Mouse (Mus musculus) cerebellum, adult 2 months (tissue): ENCODE measurements around the gene Tex264. TPM values are rescaled to one million over a fixed set of nuclear protein-coding genes. Genes with fewer than 3 reads are reported as not detected.

Source experiments
- DNase-seq, 2 experiments: peaks; one replicate each; pipeline ENCODE4 v3.0.0; 2021
- H3K27ac ChIP-seq: fragments of 200-500 bp; 2 replicates; pipeline ENCODE4 v1.5.1; 2012; ENCODE audit warnings: low read length, control low read depth, inconsistent platforms; ENCODE audit not compliant: insufficient read depth
- H3K27me3 ChIP-seq: fragments of 200-500 bp; 2 replicates; pipeline ENCODE4 v1.6.1; 2012; ENCODE audit warnings: inconsistent platforms, mild to moderate bottlenecking, low read length, moderate library complexity; ENCODE audit not compliant: control insufficient read depth, insufficient read depth
- H3K4me1 ChIP-seq: fragments of 200-500 bp; 2 replicates; pipeline ENCODE4 v1.6.1; 2011; ENCODE audit warnings: low read length; ENCODE audit not compliant: control insufficient read depth, insufficient read depth
- H3K4me3 ChIP-seq: fragments of 200-500 bp; replicated peaks from 2 replicates; pipeline ENCODE3; 2011; ENCODE audit warnings: mild to moderate bottlenecking, low read depth, low read length, control low read depth; ENCODE audit not compliant: insufficient read depth
- CTCF ChIP-seq: fragments of 200-500 bp; IDR thresholded peaks from 2 replicates; pipeline ENCODE4 v1.5.1; 2011; ENCODE audit warnings: low read depth, mild to moderate bottlenecking, control low read depth, low read length, moderate library complexity, borderline replicate concordance; ENCODE audit not compliant: insufficient read depth
- POLR2A ChIP-seq: fragments of 200-500 bp; IDR thresholded peaks from 2 replicates; pipeline ENCODE4 v1.6.1; 2011; ENCODE audit warnings: low read length, control low read depth, borderline replicate concordance; ENCODE audit not compliant: insufficient read depth
- WGBS: fragments of 180-500 bp; shearing (Covaris S2); methylation state at CpG from one replicate; pipeline ENCODE4 v1.1.7; 2018; 5-methylcytosine and 5-hydroxymethylcytosine counted together
- polyA plus RNA-seq: library from polyadenylated mRNA; depleted of rRNA; stranded (reverse); fragments of >200 nt; gene quantifications from 2 replicates; pipeline ENCODE4 v1.2.3, GENCODE M21; 2012; rRNA removed

Gene Tex264
- polyA plus RNA-seq = 96.5 and 102 TPM in 2 replicates

DNA sequence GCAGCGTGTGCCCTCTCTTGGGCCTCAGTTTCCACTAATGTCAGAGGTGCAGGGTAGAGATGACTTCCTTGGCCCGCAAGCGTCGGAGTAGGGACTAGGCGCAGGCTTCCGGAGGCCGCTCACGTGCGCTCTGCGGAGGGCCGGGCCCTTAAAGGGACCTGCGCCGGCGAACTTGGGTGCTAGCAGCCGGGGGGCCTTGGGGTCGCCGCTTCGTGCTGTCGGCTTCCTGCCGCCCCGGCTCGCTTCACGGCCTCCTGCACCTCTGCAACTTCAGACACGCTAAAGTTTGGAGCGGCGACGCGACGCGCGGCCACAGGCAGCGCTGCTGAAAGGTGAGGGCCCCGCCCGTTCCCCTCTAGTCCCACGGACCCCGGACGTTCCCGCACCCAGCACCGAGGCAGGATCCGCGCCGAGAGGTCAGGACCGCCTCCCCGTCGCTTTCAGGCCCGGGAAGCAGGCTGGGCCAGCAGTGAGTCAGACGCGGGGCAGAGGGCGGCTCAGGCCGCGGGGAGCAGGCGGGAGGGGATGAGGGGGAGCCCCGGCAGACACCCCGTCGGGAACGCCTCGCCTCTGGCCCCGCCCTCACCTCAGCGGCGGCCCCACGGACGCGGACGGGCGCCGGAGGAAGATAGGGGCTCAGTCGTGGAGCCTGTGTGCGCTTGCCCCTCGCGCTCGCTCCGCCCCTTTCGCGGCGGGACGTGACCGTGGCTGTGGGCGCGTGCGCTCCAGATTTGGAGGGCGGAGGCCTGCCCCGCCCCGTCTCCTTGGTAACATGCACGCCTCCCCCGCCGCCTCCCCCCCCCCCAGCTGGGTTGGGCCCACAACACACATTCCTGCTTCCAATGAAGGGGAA is at the start of gene Tex264:
Gene Tex264 (minus strand): TSS at position 679 of the 853 bp plus-strand sequence.
- peak; percentile 56 for TF ChIP-seq POLR2A
- no peak for TF ChIP-seq CTCF
- Histone ChIP-seq H3K27me3 (no peaks in the 10 kb centered on the region), H3K4me3 (peak within 1 kb of the TSS; percentile 99), H3K27ac (peak within 1 kb of the TSS; percentile 33; the same call in 1 of the 2 replicates), H3K4me1 (peaks cover 5% of the 10 kb centered on the region; the same call in 1 of the 2 replicates)
- DNase-seq = peak; percentile 87 to 90
- WGBS = under 1% methylated on average over 86 of the region's 86 CpGs

DNA sequence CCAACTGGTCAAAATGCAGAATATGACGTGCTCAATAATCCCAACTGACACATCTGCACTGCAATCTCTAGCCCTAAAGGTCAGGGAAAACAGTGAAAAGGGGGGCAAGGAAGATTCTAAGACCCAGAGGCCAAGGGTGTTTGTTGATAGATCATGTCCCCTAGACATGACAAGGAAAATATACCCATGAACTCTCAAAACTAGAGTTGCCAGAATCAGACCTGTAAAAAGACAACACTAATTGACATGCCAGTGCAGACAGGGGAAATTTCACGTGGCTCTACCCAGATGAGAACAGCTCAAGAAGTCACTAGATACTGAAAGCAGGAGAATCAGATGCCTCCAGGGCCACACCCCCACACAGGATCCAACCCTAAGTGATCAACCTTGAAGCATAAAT is 48.0 kb upstream of the Tex264 start:
- Histone ChIP-seq H3K4me1 (peaks cover 3% of the 10 kb centered on the region), H3K4me3 (no peak overlapping the region), H3K27ac (no peak overlapping the region), H3K27me3 (no peaks in the 10 kb centered on the region)
- DNase-seq = no peak
- TF ChIP-seq POLR2A (no peak), CTCF (no peak)
- 71% methylated on average over 2 of the region's 2 CpGs for WGBS

DNA sequence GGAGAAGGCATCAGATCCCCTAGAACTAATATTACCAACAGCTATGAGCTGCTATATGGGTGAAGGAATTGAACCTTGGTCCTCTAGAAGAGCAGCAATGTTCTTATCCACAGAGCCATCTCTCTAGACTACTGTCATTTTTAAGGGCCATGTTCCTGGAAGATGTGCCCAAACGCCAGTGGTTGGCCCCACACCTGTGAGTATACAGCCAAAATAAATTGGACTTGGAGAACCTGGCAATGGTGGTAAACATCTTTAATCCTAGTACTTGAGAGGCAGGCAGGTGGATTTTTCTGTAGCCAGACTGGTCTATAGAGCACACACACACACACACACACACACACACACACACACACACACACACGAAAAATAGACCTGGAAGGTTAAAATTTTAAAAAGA is 43.7 kb upstream of the Tex264 start:
- 89% methylated on average over 2 of the region's 2 CpGs for WGBS
- DNase-seq = no peak
- Histone ChIP-seq H3K4me1 (peaks cover 3% of the 10 kb centered on the region; the same call in 1 of the 2 replicates), H3K27me3 (no peaks in the 10 kb centered on the region), H3K27ac (no peak overlapping the region), H3K4me3 (no peak overlapping the region)
- TF ChIP-seq POLR2A (no peak), CTCF (no peak)

DNA sequence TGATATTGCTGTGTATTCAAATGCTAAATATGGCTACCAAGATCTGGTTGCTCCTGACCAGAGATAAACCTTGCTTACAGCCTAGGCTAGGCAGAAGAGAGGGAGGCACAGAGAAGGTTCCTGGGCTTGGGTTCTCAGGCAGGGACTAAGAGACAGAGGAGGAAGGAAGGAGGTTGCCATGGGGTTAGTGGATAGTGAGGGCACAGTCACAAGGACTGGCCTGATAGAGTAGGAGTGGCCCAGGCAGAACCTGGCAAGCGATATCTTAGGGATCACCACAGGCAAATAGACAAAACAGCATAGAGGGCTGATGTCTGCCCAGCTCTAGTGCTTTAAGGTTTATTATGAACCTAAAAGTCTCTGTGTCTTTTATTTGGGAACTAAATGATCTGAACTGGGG is 41.2 kb upstream of the Tex264 start:
- no peak overlapping the region for H3K27ac ChIP-seq
- peaks cover 3% of the 10 kb centered on the region; the same call in 1 of the 2 replicates for H3K4me1 ChIP-seq
- no peak overlapping the region for H3K4me3 ChIP-seq
- 88% methylated on average over 1 of the region's 1 CpGs for WGBS
- no peak for DNase-seq
- TF ChIP-seq CTCF = no peak
- no peak for TF ChIP-seq POLR2A
- no peaks in the 10 kb centered on the region for H3K27me3 ChIP-seq

DNA sequence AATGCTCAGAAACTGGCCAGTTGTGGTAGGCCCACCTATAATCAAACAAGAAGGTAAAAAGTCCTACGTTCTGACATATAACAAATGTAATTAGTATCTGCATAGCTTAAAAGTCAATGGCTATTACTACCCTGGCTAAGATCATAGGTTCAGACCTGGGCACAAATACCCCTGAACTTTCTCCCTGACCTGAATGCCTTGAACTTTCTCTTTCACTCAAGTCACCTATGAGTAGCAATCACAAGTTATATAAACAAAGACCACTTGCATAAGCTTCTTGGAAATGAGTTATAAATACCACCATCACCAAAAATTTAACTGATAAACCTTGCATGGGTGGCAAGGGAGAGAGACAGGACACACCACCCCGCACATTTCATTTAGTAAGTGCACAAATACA is 39.7 kb upstream of the Tex264 start:
- no peaks in the 10 kb centered on the region for H3K27me3 ChIP-seq
- H3K4me3 ChIP-seq = no peak overlapping the region
- H3K4me1 ChIP-seq = peaks cover 2% of the 10 kb centered on the region; the same call in 1 of the 2 replicates
- no peak for DNase-seq
- no peak for TF ChIP-seq POLR2A
- WGBS = over 99% methylated on average over 2 of the region's 2 CpGs
- H3K27ac ChIP-seq = no peak overlapping the region

DNA sequence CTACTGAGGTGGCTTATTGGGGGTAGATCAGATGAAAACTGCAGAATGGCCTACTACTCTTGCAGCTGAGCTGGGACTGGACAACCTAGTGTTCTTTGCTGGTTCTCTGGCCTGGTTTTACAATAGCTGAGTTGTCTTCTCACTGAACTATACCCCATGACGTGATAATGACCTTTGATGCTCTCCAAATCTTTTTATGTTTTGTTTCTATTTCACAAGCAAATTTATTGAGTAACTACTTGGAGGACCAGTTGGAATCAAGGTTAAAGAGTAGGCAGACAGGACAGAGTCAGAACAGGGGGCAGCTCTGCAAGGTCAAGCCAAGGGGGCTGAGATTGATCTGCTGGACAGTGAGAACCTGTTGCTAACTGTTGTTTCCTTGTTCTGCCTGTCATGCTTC is 39.1 kb upstream of the Tex264 start:
- DNase-seq = no peak
- 89% methylated on average over 1 of the region's 1 CpGs for WGBS
- H3K4me1 ChIP-seq = no peaks in the 10 kb centered on the region
- H3K27me3 ChIP-seq = no peaks in the 10 kb centered on the region
- TF ChIP-seq CTCF (no peak), POLR2A (no peak)
- H3K27ac ChIP-seq = no peak overlapping the region
- no peak overlapping the region for H3K4me3 ChIP-seq

DNA sequence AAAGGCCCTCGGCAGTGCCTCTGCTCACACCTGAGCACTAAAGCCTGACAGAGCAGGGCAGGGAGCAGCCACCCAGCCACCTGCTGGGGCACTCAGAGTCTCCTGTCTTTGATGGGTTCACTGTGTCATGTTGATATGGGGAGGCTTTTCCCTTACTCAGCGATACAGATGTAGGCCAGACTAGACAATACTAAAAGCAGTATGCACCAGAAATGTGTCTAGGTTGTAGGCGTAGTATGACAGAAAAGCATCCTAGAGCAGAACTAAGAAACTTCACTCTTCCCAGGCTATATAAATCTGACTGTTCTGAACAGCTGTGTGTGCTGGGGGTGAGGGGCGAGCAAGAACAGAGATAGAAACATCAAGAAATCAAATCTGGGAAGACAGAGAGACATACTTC is 31.0 kb upstream of the Tex264 start:
- Histone ChIP-seq H3K4me3 (no peak overlapping the region), H3K4me1 (no peaks in the 10 kb centered on the region), H3K27ac (no peak overlapping the region), H3K27me3 (no peaks in the 10 kb centered on the region)
- no peak for DNase-seq
- no peak for TF ChIP-seq POLR2A
- TF ChIP-seq CTCF = no peak
- WGBS = 98% methylated on average over 4 of the region's 4 CpGs

DNA sequence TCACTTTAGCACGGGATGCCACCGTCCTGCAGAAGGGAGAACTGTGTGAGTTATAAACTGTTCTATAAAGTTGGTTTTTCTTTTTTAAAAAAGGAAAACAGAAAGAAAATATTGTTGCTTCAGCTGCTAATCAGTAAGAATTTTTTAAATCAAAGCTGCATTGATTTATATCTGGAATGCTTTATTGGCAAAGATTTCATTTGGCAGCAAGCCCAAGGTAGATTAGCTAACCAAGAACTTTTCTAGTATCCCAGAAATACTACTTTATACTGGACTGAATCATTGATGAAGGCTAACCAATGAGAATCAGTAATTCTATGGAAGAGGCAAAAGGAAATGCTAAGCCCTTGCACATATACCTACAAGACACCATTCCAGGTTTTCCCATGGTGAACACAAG is 30.5 kb upstream of the Tex264 start:
- no peak overlapping the region for H3K27ac ChIP-seq
- no peaks in the 10 kb centered on the region for H3K27me3 ChIP-seq
- H3K4me1 ChIP-seq = no peaks in the 10 kb centered on the region
- WGBS = 94% methylated on average over 2 of the region's 2 CpGs
- TF ChIP-seq CTCF = no peak
- no peak for DNase-seq
- H3K4me3 ChIP-seq = no peak overlapping the region

DNA sequence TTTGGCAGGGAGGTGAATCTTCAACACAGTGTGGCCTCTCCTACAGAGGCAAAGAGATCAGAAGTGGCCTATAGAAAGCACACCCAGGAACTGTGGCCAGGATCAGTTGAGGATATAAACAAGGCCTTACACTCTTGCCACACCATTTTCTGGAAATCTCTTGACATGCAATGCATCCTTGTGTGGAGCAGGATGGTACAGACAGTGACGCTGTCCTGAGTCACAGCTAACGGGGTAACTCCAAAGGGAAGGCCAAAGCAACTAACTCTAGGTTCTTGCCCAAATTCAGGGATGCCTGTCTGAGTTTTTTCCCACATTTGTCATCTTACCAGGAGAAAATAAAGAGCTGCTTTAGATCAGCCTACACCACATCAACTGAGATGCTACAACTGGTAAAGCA is 26.7 kb upstream of the Tex264 start:
- no peak for DNase-seq
- Histone ChIP-seq H3K4me1 (no peaks in the 10 kb centered on the region; the same call in 1 of the 2 replicates), H3K27ac (no peak overlapping the region), H3K27me3 (no peaks in the 10 kb centered on the region), H3K4me3 (no peak overlapping the region)
- TF ChIP-seq POLR2A (no peak), CTCF (no peak)
- 96% methylated on average over 2 of the region's 2 CpGs for WGBS
